Mouse (Mus musculus) skeletal muscle tissue, adult 2 months (tissue): Measurements from ENCODE around the gene Rac1.
"Not testable (repeated sequence)": the region's sequence is repeated elsewhere in the genome, so short reads cannot be mapped to it uniquely, and the experiment has no call there.

Experiments
- DNase-seq: peaks from one replicate; pipeline ENCODE4 v3.0.0-alpha.2; 2012; ENCODE audit warnings: low read depth, low spot score

Rac1 gene

GRCm38 (mm10) chr5:143526698-143527331 lies 1.0 kb downstream of the Rac1 start:
- no peak for DNase-seq

GRCm38 (mm10) chr5:143525454-143526225 lies 2.2 kb downstream of the Rac1 start:
- no peak for DNase-seq

DNA sequence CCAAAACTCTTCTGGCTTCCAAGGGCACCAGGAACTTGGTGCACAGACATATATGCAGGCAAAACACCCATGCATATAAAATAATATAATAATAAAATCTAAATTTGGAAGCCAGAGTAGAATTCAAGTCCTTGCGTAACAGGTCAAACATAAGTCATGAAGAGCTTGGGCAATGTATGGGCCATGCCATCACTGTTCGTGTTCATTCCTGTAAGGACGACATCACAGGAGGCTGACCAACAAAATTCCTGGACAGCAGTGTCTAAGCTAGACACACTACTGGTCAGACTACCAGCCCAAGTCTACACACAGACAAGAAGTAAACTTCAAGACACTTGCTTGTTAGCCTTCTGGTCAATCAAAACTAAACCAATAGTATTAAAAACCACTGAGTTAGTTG lies 5.0 kb downstream of the Rac1 start:
- no peak for DNase-seq

- DNase-seq: no peak
These were observed 7.4 kb downstream of the Rac1 start for GRCm38 (mm10) chr5:143520415-143520814.

DNA sequence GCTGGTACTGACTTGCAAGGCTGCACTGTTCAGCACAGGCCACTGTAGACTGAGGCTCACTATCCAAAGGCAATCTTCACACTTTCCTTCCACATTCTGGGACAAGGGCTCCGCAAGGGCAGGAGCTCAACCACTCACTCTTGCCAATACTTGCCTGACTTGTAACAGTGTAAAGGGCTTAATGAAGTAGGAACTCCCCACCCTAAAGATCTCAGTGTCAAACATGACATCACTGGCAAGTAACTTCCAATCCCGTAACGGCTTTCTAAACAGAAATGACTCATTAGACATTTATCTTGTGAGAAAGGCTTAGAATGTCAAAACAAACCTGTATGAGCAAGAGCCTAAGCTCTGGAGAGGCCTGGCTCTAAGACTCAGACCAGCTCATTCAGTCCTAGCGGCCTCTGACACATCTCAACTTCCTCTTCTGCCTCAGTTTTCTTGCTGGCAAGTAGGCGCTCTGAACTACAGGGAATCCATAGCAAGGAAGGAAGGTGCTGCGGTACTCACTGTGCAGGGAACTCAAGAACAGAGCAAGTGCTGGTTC lies 9.7 kb downstream of the Rac1 start:
- peak; percentile 46 for DNase-seq

GRCm38 (mm10) chr5:143517436-143517835 lies 10.4 kb downstream of the Rac1 start:
- DNase-seq: no peak

GRCm38 (mm10) chr5:143517005-143517404 lies 10.8 kb downstream of the Rac1 start:
- DNase-seq: no peak

DNA sequence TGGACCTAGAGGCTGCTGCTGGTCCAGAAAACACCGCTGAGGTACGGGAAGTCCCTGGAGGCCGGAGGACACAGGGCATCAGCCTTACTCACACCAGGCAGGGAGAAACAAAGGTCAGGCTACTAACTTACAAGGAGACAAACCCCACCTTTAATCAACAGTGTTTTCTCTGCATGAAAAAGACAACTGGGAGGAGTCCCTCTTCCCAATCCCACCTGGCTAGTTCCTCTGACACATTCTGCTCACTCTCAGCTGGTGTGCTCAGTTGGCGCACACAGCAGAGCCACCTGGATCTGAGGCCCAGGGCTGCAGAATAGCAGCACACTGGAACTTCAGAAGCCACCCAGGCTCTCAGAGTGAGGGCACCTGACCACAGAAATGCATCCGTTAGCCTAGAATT lies 13.0 kb downstream of the Rac1 start:
- no peak for DNase-seq

- DNase-seq: no peak
These were observed 15.5 kb downstream of the Rac1 start for GRCm38 (mm10) chr5:143512305-143512704.

DNA sequence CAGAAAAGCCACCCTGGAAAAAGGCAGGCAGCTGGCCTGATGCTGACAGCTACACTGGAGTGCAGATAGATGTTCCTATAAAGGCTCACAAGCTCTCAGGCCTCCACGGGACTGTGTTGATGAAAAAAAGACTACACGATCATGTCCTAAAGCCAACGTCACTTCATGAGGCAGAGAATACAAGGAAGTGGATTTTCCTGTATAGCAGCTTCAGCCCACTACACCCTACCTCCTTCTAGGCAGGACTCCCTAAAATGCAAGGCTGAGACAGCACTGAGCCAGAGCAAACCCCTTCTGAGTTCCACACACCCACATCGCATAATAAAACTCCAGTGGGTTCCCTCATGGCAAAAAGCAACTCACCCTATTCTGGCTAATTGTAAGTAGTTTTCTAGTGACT lies 16.3 kb downstream of the Rac1 start:
- no peak for DNase-seq

GRCm38 (mm10) chr5:143509737-143510136 lies 18.1 kb downstream of the Rac1 start:
- DNase-seq: no peak

- DNase-seq: no peak
These were observed 18.5 kb downstream of the Rac1 start for GRCm38 (mm10) chr5:143509294-143509693.

GRCm38 (mm10) chr5:143505545-143505944 lies 22.3 kb downstream of the Rac1 start:
- no peak for DNase-seq

DNA sequence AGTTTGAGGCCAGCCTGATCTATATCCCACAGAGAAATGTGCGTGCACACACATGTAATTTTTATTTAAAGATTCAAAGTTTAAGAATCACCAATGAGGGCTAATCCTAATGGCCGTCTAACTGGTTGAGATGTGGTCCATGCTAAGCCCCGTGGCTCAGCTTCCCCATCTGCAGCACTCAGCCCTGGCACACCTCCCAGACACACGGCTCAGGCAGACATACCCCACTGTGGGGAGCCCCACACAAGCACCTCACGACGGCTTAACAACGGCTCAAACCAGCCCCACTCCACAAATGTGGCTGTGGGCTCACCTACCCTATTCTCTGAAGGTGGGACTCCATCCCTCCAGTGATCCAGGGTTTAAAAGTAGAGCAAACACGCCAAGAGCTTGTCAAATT lies 22.8 kb downstream of the Rac1 start:
- DNase-seq: no peak

DNA sequence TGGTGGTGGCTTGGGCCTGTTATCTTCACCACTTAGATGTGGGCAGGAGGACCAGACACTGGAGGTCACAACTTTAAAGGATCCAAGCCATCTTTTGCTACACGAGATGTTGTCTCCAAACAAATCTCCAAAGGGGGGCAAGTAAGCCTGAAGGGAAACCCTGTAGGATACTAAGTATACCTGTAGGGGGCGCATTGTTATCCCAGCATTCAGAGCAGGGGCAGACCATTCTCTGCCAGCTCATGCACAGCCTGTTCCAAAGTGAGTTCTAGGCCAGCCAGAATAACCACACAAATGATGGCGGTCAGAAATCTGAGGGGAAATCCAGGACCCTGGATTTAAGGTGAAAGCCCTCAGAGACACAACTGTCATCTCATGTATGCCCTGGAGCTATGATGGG lies 23.4 kb downstream of the Rac1 start:
- no peak for DNase-seq

DNA sequence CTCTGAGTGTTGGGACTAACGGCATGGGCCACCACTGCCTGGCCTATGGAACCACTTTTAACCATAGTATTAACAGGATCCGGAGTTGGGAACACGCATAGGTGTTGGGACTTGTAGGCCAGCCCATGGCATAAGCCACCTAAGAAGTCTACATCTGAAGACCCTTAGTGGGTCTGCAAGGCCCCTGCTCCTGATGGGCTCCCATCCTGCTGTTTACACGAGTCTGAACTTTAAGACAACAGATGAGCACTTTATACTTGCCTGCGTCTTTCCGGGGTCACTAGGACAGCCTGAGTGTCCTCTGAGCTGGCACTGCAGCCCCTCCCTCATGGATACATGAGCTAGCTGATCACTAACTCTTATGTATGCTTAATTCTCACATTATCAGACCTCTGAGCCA lies 24.1 kb downstream of the Rac1 start:
- DNase-seq: no peak

DNA sequence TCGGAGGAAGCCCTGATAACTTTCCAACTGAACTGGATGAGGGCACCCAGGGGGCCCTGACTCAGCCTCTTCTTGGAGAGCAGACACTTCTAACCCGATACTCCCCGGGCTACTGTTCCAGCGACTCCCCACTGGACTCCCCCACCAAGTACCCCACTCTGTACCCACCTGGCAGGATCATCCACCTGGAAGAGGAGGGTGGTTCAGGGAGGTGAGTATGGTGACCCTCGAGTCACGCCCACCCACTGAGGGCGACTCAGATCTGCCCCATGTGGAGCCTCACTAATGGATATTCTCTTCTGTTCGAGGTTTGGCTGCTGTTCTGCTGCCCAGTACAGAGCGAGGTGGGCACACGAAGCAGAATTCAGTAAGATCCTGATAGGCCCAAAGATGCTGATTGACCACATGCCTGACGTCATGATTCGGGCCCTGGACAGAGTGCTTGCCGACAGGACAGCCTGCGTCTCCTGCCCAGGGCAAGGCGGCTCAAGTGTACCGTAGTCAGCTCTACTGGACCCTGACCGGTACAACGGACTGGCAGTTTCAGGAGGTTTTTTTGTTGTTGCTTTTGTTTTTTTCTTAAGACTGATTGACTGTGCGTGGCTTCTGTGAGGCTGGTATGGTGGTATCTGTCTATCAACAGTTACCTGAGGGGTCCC lies 24.8 kb downstream of the Rac1 start:
- DNase-seq: no peak

- no peak for DNase-seq
These were observed 26.2 kb downstream of the Rac1 start for GRCm38 (mm10) chr5:143501649-143502048.

GRCm38 (mm10) chr5:143501140-143501539 lies 26.7 kb downstream of the Rac1 start:
- DNase-seq: no peak

DNA sequence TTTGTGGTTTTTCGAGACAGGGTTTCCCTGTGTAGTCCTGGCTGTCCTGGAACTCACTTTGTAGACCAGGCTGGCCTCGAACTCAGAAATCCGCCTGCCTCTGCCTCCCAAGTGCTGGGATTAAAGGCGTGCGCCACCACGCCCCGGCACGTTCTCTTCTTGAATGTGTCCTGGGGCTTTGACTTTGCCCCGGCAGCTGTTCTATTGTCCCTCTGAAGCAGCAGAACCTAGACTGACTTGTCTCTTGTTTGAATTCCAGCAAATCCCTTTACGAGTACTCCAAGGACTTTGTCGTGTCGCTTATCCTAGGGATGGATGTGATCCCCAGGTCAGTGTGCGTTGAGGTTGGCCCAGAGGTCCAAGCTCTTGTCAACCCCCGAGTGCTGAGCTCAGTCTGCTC lies 27.1 kb downstream of the Rac1 start:
- not testable (repeated sequence) for DNase-seq

- no peak for DNase-seq
These were observed 28.1 kb downstream of the Rac1 start for GRCm38 (mm10) chr5:143499686-143500085.

- no peak for DNase-seq
These were observed 28.6 kb downstream of the Rac1 start for GRCm38 (mm10) chr5:143499197-143499596.

- no peak for DNase-seq
These were observed 30.4 kb downstream of the Rac1 start for GRCm38 (mm10) chr5:143497451-143497850.
